Mouse (Mus musculus): Measurements from ENCODE around the gene Atp1b2.

DNA sequence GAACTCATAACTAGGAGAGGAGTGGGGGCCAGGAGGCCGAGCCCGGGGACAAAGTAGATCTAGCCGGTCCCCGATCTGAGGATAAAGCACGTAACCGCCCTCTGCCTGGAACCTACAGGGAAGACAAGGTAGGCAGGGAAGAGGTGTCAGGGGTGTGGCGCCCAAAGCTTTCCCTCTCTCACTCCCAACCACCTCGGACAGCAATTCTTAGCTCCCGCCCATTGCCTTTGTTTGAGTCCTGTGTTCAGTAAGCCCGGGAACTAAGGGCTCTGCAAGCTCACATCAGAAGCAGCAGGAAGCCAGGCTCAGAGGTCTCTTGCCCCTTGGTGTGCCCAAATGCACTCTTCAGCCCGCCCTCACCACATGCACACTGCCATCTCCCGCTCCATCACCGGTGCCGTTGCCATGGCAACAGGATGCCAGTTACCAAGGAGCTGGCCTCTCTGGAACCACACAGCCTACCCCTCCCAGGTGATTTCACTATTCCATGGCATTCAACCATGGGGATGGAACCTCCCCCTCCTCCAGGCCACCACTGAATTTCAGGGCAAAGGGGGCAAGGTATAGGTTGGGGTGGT is 48.3 kb downstream of the Atp1b2 start:
- TF ChIP-seq CTCF (conservative IDR thresholded peaks at IDR 0.05 in 1 of 2, IDR thresholded peaks at IDR 0.05 in 1 of 2; ENCODE audit: low read depth in 2 of 2, low read length in 2 of 2) = no peak
- no peak for TF ChIP-seq ZNF384 (IDR thresholded peaks at IDR 0.05; ENCODE audit: low read depth, low read length)
- no peak for TF ChIP-seq ETS1 (conservative IDR thresholded peaks at IDR 0.05; ENCODE audit: low read depth, low read length)
- no peak for TF ChIP-seq E2F4 (IDR thresholded peaks at IDR 0.05; ENCODE audit: insufficient replicate concordance, low read depth, low read length)
- no peak for TF ChIP-seq RCOR1 (conservative IDR thresholded peaks at IDR 0.05; ENCODE audit: low read depth, low read length)
- TF ChIP-seq UBTF (IDR thresholded peaks at IDR 0.05; ENCODE audit: low read depth, low read length) = no peak
- no peak for TF ChIP-seq ZKSCAN1 (IDR thresholded peaks at IDR 0.05; ENCODE audit: borderline replicate concordance, low read depth, low read length)
- no peak for TF ChIP-seq ZMIZ1 (IDR thresholded peaks at IDR 0.05; ENCODE audit: low read depth, low read length)
- TF ChIP-seq POLR2A (IDR thresholded peaks at IDR 0.05; ENCODE audit: low read depth, low read length) = no peak
- no peak for TF ChIP-seq MAFK (IDR thresholded peaks at IDR 0.05; ENCODE audit: insufficient replicate concordance, low read length)
- TF ChIP-seq KAT2A (IDR thresholded peaks at IDR 0.05; ENCODE audit: insufficient replicate concordance, low read length) = no peak
- no peak for TF ChIP-seq CHD1 (IDR thresholded peaks at IDR 0.05; ENCODE audit: low read depth, low read length)
- TF ChIP-seq ZC3H11A (IDR thresholded peaks at IDR 0.05; ENCODE audit: low read depth, low read length) = no peak

Measured in CH12.LX (cell line).